Mouse (Mus musculus): ENCODE results near the gene Nceh1. TPM values are rescaled to one million over a fixed set of nuclear protein-coding genes. Genes with fewer than 3 reads are reported as not detected.

Nceh1 gene
- polyA plus RNA-seq, 1 experiment from 2014 or later: 4.1 TPM

- 19% methylated on average over 6 of the region's 6 CpGs for WGBS
- H3K36me3 ChIP-seq (ENCODE audit: insufficient read depth): peaks cover 2% of the 10 kb centered on the region
- H3K4me1 ChIP-seq (ENCODE audit: insufficient read depth): peaks cover 8% of the 10 kb centered on the region; the same call in 1 of the 2 replicates
- DNase-seq: peak; percentile 64
- peak overlapping the region; percentile 56; the same call in 1 of the 2 replicates for H3K4me2 ChIP-seq
- H3K9me3 ChIP-seq (ENCODE audit: low read depth, low read length): no peaks in the 10 kb centered on the region
- no peak overlapping the region for H3K9ac ChIP-seq
- TF ChIP-seq CTCF (IDR thresholded peaks at IDR 0.05; ENCODE audit: low read depth): no peak
- H3K27me3 ChIP-seq (ENCODE audit: insufficient read depth, low read length): no peaks in the 10 kb centered on the region
- H3K27ac ChIP-seq (ENCODE audit: low read depth): peak overlapping the region; percentile 87
- ATAC-seq (ENCODE audit: insufficient read depth): 0 out of 2 replicates have a peak, but pooled peaks have one; percentile 12
- H3K4me3 ChIP-seq (ENCODE audit: low read depth, low read length): no peak overlapping the region
Measured at GRCm38 (mm10) chr3:27155051-27155855, 27.5 kb upstream of the Nceh1 start.

- peaks cover 8% of the 10 kb centered on the region; the same call in 1 of the 2 replicates for H3K4me1 ChIP-seq (ENCODE audit: insufficient read depth)
- TF ChIP-seq CTCF (IDR thresholded peaks at IDR 0.05; ENCODE audit: low read depth): no peak
- H3K9ac ChIP-seq: no peak overlapping the region
- no peak overlapping the region for H3K4me2 ChIP-seq
- no peaks in the 10 kb centered on the region for H3K9me3 ChIP-seq (ENCODE audit: low read depth, low read length)
- H3K36me3 ChIP-seq (ENCODE audit: insufficient read depth): no peaks in the 10 kb centered on the region
- WGBS: 48% methylated on average over 9 of the region's 9 CpGs
- peak overlapping the region; percentile 87 for H3K27ac ChIP-seq (ENCODE audit: low read depth)
- no peaks in the 10 kb centered on the region for H3K27me3 ChIP-seq (ENCODE audit: insufficient read depth, low read length)
- ATAC-seq (ENCODE audit: insufficient read depth): no peak
- H3K4me3 ChIP-seq (ENCODE audit: low read depth, low read length): no peak overlapping the region
- peak; percentile 28 for DNase-seq
Measured at GRCm38 (mm10) chr3:27155856-27156593, 26.7 kb upstream of the Nceh1 start.

DNA sequence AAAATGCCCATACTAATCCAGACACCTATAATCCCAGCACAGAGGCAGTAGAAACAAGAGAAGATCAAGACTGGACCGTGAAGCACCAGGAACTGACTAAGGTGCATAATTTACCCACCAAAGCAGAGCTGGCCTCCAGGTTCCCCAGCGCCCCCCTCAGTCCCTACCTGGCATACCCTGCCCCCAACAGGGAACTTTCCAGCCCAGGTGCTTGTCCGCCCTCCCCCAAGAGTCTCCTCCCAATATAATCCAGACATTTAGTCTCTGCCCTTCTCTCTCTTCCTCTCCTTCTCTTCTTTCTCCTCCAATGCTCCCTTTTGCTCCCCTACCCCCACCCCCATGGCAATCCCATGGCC, 26.2 kb upstream of the Nceh1 start:
- no peak for DNase-seq
- Histone ChIP-seq H3K27ac (ENCODE audit: low read depth) (peak overlapping the region; percentile 46; the same call in 1 of the 2 replicates), H3K4me1 (ENCODE audit: insufficient read depth) (peaks cover 6% of the 10 kb centered on the region; the same call in 1 of the 2 replicates), H3K4me2 (no peak overlapping the region), H3K4me3 (ENCODE audit: low read depth, low read length) (no peak overlapping the region), H3K27me3 (ENCODE audit: insufficient read depth, low read length) (no peaks in the 10 kb centered on the region), H3K9ac (no peak overlapping the region), H3K9me3 (ENCODE audit: low read depth, low read length) (no peaks in the 10 kb centered on the region), H3K36me3 (ENCODE audit: insufficient read depth) (no peaks in the 10 kb centered on the region)
- no peak for TF ChIP-seq CTCF (IDR thresholded peaks at IDR 0.05; ENCODE audit: low read depth)
- ATAC-seq (ENCODE audit: insufficient read depth): no peak
- 38% methylated on average over 3 of the region's 3 CpGs for WGBS

DNA sequence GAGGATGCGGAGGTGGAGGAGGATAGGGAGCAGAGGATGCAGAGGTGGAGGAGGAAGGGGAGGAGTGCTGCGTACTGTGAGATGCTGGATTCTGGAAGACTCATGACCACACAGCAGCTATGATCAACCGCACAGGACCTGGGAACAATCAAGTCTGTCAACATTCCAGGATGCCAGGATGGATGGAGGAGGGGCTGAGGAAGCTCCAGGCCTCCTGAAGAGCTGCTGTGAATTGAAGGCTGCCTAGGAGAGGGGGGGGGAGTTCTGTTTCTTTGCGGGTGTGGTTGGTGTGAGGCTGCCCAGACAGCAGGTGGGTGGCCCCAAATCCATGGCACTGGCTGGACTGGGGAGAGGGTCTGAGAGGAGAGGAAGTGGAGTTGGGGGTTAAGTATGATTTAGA, 23.9 kb upstream of the Nceh1 start:
- ATAC-seq (ENCODE audit: insufficient read depth) (no peak), DNase-seq (peak; percentile 3)
- Histone ChIP-seq H3K4me3 (ENCODE audit: low read depth, low read length) (no peak overlapping the region), H3K4me2 (no peak overlapping the region), H3K27ac (ENCODE audit: low read depth) (no peak overlapping the region), H3K27me3 (ENCODE audit: insufficient read depth, low read length) (no peaks in the 10 kb centered on the region), H3K9ac (no peak overlapping the region), H3K36me3 (ENCODE audit: insufficient read depth) (no peaks in the 10 kb centered on the region), H3K4me1 (ENCODE audit: insufficient read depth) (no peaks in the 10 kb centered on the region), H3K9me3 (ENCODE audit: low read depth, low read length) (no peaks in the 10 kb centered on the region)
- no peak for TF ChIP-seq CTCF (IDR thresholded peaks at IDR 0.05; ENCODE audit: low read depth)
- WGBS: 52% methylated on average over 4 of the region's 4 CpGs

DNA sequence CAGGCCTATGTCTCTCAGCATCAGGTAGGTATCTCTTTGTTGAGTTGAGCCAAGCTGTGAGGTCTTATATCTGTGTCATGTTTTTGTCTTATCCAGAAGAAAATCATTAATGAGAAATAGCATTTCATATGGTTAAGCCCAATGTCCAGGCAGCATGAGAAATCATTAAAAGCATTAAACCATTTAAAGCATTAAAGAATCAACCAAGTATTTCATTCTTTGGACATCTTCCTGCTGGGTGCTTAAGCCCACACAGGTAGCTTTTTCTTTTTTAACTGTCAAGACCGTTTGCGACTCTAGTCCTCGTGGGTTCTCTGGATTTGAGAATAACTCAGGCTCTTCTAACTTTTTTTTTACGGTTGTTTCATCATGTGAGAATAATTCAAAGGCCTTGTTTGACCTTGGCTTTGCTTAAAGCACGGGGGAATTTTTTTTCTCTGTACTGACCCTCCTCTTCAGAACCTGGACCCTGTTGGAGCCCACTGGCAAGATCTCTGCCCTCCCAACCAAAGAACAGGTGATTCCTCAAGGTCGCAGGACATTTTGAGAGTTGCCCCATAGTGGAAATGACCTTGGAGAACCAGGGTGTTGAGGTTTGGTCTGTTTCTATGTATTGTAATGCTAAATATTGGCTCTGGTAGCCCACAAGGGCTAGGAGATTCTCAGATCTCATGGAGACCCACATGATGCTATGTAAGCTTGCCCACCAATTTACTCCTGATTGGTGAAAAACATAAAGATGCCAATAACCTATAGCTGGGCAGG, 20.9 kb upstream of the Nceh1 start:
- no peak overlapping the region for H3K27ac ChIP-seq (ENCODE audit: low read depth)
- no peaks in the 10 kb centered on the region for H3K36me3 ChIP-seq (ENCODE audit: insufficient read depth)
- H3K27me3 ChIP-seq (ENCODE audit: insufficient read depth, low read length): no peaks in the 10 kb centered on the region
- no peak overlapping the region for H3K4me3 ChIP-seq (ENCODE audit: low read depth, low read length)
- TF ChIP-seq CTCF (IDR thresholded peaks at IDR 0.05; ENCODE audit: low read depth): no peak
- no peaks in the 10 kb centered on the region for H3K9me3 ChIP-seq (ENCODE audit: low read depth, low read length)
- DNase-seq (no peak), ATAC-seq (ENCODE audit: insufficient read depth) (no peak)
- no peaks in the 10 kb centered on the region for H3K4me1 ChIP-seq (ENCODE audit: insufficient read depth)
- H3K9ac ChIP-seq: no peak overlapping the region
- H3K4me2 ChIP-seq: no peak overlapping the region
- WGBS: 84% methylated on average over 6 of the region's 6 CpGs

DNA sequence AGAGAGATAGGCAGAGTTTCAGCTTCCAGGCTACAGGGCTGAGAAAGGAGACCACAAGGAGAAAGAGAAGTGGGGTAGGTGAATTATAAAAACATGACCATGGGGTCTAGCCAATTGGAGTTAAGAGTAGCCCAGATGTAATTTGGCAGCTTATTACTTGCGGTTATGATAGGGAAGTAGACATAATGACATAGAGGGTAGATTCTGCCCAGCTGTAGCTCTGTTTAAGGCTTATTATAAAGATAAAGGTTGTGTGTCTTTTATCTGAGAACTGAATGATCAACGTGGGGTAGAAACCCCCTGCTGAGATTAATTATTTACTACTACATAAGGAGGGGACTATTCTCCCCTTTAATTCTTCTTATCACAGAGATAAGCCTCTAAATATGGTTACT, 20.4 kb upstream of the Nceh1 start:
- Histone ChIP-seq H3K4me1 (ENCODE audit: insufficient read depth) (no peaks in the 10 kb centered on the region), H3K4me2 (no peak overlapping the region), H3K36me3 (ENCODE audit: insufficient read depth) (no peaks in the 10 kb centered on the region), H3K27me3 (ENCODE audit: insufficient read depth, low read length) (no peaks in the 10 kb centered on the region), H3K9me3 (ENCODE audit: low read depth, low read length) (no peaks in the 10 kb centered on the region), H3K4me3 (ENCODE audit: low read depth, low read length) (no peak overlapping the region), H3K9ac (no peak overlapping the region), H3K27ac (ENCODE audit: low read depth) (no peak overlapping the region)
- DNase-seq (no peak), ATAC-seq (ENCODE audit: insufficient read depth) (no peak)
- WGBS: 52% methylated on average over 2 of the region's 2 CpGs
- TF ChIP-seq CTCF (IDR thresholded peaks at IDR 0.05; ENCODE audit: low read depth): no peak
